Mouse (Mus musculus) liver, adult 2 months (tissue): ENCODE data around the gene Cep112. TPM values are rescaled to one million over a fixed set of nuclear protein-coding genes. Genes with fewer than 3 reads are reported as not detected.
A peak's percentile ranks its signal among the peaks of the same experiment; 100 is the strongest.

Experiments
- DNase-seq: peaks from one replicate; pipeline ENCODE4 v3.0.0-alpha.2; 2011; ENCODE audit warnings: low read depth, low spot score; ENCODE audit errors: extremely low read depth
- H3K27ac ChIP-seq: fragments of 200-500 bp; replicated peaks from 2 replicates; pipeline ENCODE4 v1.5.1; 2012; ENCODE audit warnings: low read depth, mild to moderate bottlenecking, control low read depth, inconsistent platforms, low read length; ENCODE audit not compliant: insufficient read depth
- H3K27me3 ChIP-seq: fragments of 200-500 bp; 2 replicates; pipeline ENCODE4 v1.6.1; 2012; ENCODE audit warnings: mild to moderate bottlenecking, moderate library complexity, low read length, inconsistent platforms; ENCODE audit not compliant: control insufficient read depth, insufficient read depth
- H3K36me3 ChIP-seq: fragments of 200-500 bp; 2 replicates; pipeline ENCODE4 v1.6.1; 2012; ENCODE audit warnings: low read length, inconsistent platforms; ENCODE audit not compliant: control insufficient read depth, insufficient read depth
- H3K4me1 ChIP-seq: fragments of 200-500 bp; 2 replicates; pipeline ENCODE4 v1.6.1; 2011; ENCODE audit warnings: low read length; ENCODE audit not compliant: control insufficient read depth, insufficient read depth
- H3K4me3 ChIP-seq: fragments of 200-500 bp; 2 replicates; pipeline ENCODE4 v1.5.1; 2011; ENCODE audit warnings: low read depth, mild to moderate bottlenecking, control low read depth, low read length, moderate library complexity; ENCODE audit not compliant: insufficient read depth
- H3K79me2 ChIP-seq: fragments of 200-500 bp; 2 replicates; pipeline ENCODE4 v1.6.1; 2012; ENCODE audit warnings: inconsistent platforms, mild to moderate bottlenecking, low read length, moderate library complexity; ENCODE audit not compliant: control insufficient read depth, insufficient read depth
- H3K9ac ChIP-seq: fragments of 200-500 bp; 2 replicates; pipeline ENCODE4 v1.6.1; 2012; ENCODE audit warnings: low read depth, mild to moderate bottlenecking, control low read depth, inconsistent platforms, low read length
- CTCF ChIP-seq: fragments of 200-500 bp; IDR thresholded peaks from 2 replicates; pipeline ENCODE4 v1.5.1; 2011; ENCODE audit warnings: low read depth, low read length, control low read depth
- POLR2A ChIP-seq: fragments of 200-500 bp; IDR thresholded peaks from 2 replicates; pipeline ENCODE4 v1.6.1; 2011; ENCODE audit warnings: low read length, control low read depth; ENCODE audit not compliant: insufficient read depth; ENCODE audit errors: extremely low read depth
- WGBS: fragments of 180-500 bp; shearing (Covaris S2); methylation state at CpG from one replicate; pipeline ENCODE4 v1.1.7; 2018; 5-methylcytosine and 5-hydroxymethylcytosine counted together
- polyA plus RNA-seq: library from polyadenylated mRNA; depleted of rRNA; stranded (reverse); fragments of >200 nt; gene quantifications from 2 replicates; pipeline ENCODE4 v1.2.3, GENCODE M21; 2012; rRNA removed
- total RNA-seq: library from RNA; depleted of rRNA; stranded (reverse); fragments of >200 nt; gene quantifications from 2 replicates; pipeline ENCODE4 v1.2.3, GENCODE M21; 2014; rRNA removed

Gene Cep112
- total and polyA plus RNA-seq, 2 experiments = 0.21 to 0.65 TPM

DNA sequence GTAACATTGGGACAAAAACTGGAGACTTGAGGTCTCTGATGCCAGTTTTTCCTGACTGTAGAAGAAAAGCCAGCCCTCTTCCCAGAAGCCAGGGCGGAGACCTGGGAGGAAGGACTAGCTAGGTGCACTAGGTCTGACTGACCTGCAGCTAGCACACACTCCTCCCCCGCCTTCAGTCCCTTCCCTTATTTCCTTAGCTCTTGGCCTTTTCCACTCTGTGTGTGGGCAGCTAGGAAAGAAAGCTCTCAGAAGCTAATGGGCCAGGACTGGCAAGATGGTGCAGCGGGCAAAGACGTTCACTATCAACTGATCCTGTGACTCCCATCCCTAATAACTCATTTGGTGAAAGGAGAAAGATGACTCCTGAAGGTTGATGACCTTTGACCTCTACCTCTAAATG lies 477.3 kb downstream of the Cep112 start:
- TF ChIP-seq CTCF (no peak), POLR2A (no peak)
- Histone ChIP-seq H3K27ac (no peak overlapping the region), H3K4me3 (no peak overlapping the region), H3K79me2 (no peaks in the 10 kb centered on the region), H3K27me3 (no peaks in the 10 kb centered on the region), H3K36me3 (no peaks in the 10 kb centered on the region), H3K9ac (no peak overlapping the region), H3K4me1 (no peaks in the 10 kb centered on the region)
- 85% methylated on average over 4 of the region's 4 CpGs for WGBS
- no peak for DNase-seq

- TF ChIP-seq POLR2A = no peak
- no peak for TF ChIP-seq CTCF
- Histone ChIP-seq H3K79me2 (no peaks in the 10 kb centered on the region), H3K36me3 (no peaks in the 10 kb centered on the region), H3K9ac (no peak overlapping the region), H3K4me3 (no peak overlapping the region), H3K27ac (no peak overlapping the region), H3K4me1 (0 out of 2 replicates have a peak, but pooled peaks cover 4% of the 10 kb centered on the region), H3K27me3 (no peaks in the 10 kb centered on the region)
- no peak for DNase-seq
- 78% methylated on average over 7 of the region's 7 CpGs for WGBS
These were observed 481.7 kb downstream of the Cep112 start for GRCm38 (mm10) chr11:108906590-108907254.

DNA sequence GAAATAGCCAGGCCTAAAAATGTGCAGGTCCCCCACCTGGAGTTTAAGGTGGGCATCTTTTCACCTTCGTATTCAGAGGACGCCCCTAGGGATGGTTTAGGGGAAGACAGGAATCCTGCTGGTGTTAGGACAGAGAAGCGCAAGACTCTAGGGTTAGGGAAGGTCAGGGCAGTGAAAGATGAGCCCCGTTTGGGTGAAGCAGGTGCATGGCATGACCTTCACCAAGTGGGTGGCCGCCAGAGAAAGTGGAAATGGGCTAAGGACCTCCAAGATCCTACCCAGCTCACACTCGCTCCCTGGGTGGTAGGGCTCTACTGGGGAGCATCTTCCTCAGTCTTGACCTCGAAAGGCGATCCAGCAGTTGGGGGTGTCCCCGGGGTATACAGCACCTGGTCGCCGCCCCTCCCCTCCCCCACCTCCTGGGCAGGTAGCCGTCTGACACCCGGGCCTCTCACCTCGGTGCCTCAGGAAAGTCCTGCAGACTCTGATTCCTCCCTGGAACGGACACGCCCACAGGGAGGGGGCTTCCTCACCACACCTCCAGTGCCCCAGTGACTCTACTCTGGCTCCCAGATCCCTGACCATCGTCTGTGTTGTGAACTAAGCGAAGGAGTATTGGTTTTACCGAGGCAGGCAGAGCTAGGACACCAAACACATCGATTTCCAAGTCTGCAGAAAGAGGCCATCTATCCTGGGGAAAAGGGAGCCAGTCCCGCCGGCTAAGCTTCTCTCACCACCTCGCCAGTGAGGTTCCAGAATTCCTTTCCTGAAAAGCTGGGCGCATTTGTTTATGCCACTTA lies 484.6 kb downstream of the Cep112 start:
- H3K27me3 ChIP-seq = no peaks in the 10 kb centered on the region
- H3K36me3 ChIP-seq = no peaks in the 10 kb centered on the region
- DNase-seq = no peak
- 0 out of 2 replicates have a peak overlapping the region, but pooled peaks have one; percentile 11 for H3K9ac ChIP-seq
- no peak overlapping the region for H3K4me3 ChIP-seq
- TF ChIP-seq CTCF = no peak
- no peak for TF ChIP-seq POLR2A
- H3K27ac ChIP-seq = no peak overlapping the region
- H3K79me2 ChIP-seq = no peaks in the 10 kb centered on the region
- WGBS = 15% methylated on average over 24 of the region's 24 CpGs
- H3K4me1 ChIP-seq = 0 out of 2 replicates have a peak, but pooled peaks cover 4% of the 10 kb centered on the region

Other genes with a start within 250 kb of the Cep112 start
- gene Apoh, start 81.8 kb upstream of the Cep112 start, total RNA-seq = 3,004 and 3,021 TPM in 2 replicates
- gene Apoh, start 81.8 kb upstream of the Cep112 start, polyA plus RNA-seq = 2,202 and 2,235 TPM in 2 replicates
- 4.3 and 4.8 TPM in 2 replicates for gene Prkca, start 81.3 kb upstream of the Cep112 start, total RNA-seq
- gene Prkca, start 81.3 kb upstream of the Cep112 start, polyA plus RNA-seq = 2.3 and 2.8 TPM in 2 replicates